Mouse (Mus musculus) small intestine, adult 2 months (tissue): ENCODE measurements around the gene Vamp1. TPM values are rescaled to one million over a fixed set of nuclear protein-coding genes. Genes with fewer than 3 reads are reported as not detected.

Experiments
- H3K27ac ChIP-seq: fragments of 200-500 bp; 2 replicates; pipeline ENCODE4 v1.5.1; 2012; ENCODE audit warnings: low read depth, low read length, control low read depth, inconsistent platforms; ENCODE audit not compliant: insufficient read depth
- H3K27me3 ChIP-seq: fragments of 200-500 bp; 2 replicates; pipeline ENCODE4 v1.6.1; 2012; ENCODE audit warnings: mild to moderate bottlenecking, moderate library complexity, low read length, inconsistent platforms; ENCODE audit not compliant: control insufficient read depth, insufficient read depth
- H3K36me3 ChIP-seq: fragments of 200-500 bp; 2 replicates; pipeline ENCODE4 v1.6.1; 2012; ENCODE audit warnings: mild to moderate bottlenecking, low read length, control low read depth, inconsistent platforms; ENCODE audit not compliant: control insufficient read depth, insufficient read depth
- H3K4me1 ChIP-seq: fragments of 200-500 bp; 2 replicates; pipeline ENCODE4 v1.6.1; 2012; ENCODE audit warnings: low read length, inconsistent platforms, mixed read lengths; ENCODE audit not compliant: control insufficient read depth, insufficient read depth, insufficient read length
- H3K4me3 ChIP-seq: fragments of 200-500 bp; 2 replicates; pipeline ENCODE4 v1.5.1; 2012; ENCODE audit warnings: low read depth, mild to moderate bottlenecking, control low read depth, inconsistent platforms, low read length, moderate library complexity
- CTCF ChIP-seq: fragments of 200-500 bp; IDR thresholded peaks from 2 replicates; pipeline ENCODE4 v1.5.1; 2012; ENCODE audit warnings: low read depth, mild to moderate bottlenecking, control low read depth, inconsistent platforms, low read length, moderate library complexity, mixed read lengths; ENCODE audit not compliant: insufficient replicate concordance, insufficient read length; ENCODE audit errors: extremely low read depth
- POLR2A ChIP-seq: fragments of 200-500 bp; IDR thresholded peaks from 2 replicates; pipeline ENCODE4 v1.6.1; 2012; ENCODE audit warnings: low read depth, mild to moderate bottlenecking, control low read depth, inconsistent platforms, low read length, moderate library complexity
- WGBS: fragments of 180-500 bp; shearing (Covaris S2); methylation state at CpG from one replicate; pipeline ENCODE4 v1.1.7; 2018; 5-methylcytosine and 5-hydroxymethylcytosine counted together
- polyA plus RNA-seq: library from polyadenylated mRNA; depleted of rRNA; stranded (reverse); fragments of >200 nt; gene quantifications from 2 replicates; pipeline ENCODE4 v1.2.3, GENCODE M21; 2012

The Vamp1 gene
- polyA plus RNA-seq, 1 experiment = 7.7 TPM

DNA sequence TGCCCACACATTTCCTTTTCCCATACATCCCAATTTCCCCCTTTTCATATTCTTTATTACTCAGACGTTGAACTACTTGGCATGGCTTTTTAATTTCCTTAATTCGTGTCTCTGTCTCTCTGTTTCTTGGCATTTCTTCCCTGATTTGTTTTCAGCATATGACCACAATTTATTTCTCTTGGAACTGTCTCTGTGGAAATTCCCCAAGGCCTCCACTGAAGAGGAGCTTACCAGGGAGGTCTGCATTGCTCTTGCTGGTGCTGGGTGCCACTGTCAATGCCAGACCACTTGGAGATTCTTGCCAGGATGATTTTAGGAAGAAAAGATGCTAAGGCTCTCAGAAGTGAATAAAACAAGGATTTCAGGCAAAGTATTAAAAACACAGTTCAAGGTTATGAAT lies 2.7 kb upstream of the Vamp1 start:
- TF ChIP-seq POLR2A = no peak
- no peak for TF ChIP-seq CTCF
- H3K36me3 ChIP-seq = no peaks in the 10 kb centered on the region
- H3K27me3 ChIP-seq = no peaks in the 10 kb centered on the region
- H3K4me3 ChIP-seq = no peak overlapping the region
- no peak overlapping the region for H3K27ac ChIP-seq
- no peaks in the 10 kb centered on the region for H3K4me1 ChIP-seq
- WGBS = 28% methylated on average over 2 of the region's 2 CpGs

DNA sequence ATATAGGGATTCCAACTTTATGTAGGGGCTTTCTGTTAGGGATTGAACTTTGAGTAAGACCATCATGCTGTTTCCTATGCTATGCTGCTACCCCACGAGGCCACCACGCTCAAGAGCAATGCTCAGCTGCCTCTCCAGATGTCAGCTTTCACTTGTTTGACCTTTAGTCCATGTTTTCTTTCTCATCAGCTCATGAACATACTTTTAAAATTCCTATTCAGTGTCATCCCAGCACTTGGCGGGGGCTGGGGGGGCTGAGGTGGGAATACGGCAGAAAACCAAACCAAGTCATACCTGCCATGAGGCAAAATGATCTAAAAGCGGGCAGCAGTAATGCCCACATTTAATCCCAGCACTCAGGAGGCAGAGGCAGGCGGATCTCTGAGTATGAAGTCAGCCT lies 2.2 kb upstream of the Vamp1 start:
- H3K27ac ChIP-seq = no peak overlapping the region
- no peaks in the 10 kb centered on the region for H3K36me3 ChIP-seq
- no peaks in the 10 kb centered on the region for H3K27me3 ChIP-seq
- TF ChIP-seq POLR2A = no peak
- no peak for TF ChIP-seq CTCF
- WGBS = 67% methylated on average over 6 of the region's 6 CpGs
- no peak overlapping the region for H3K4me3 ChIP-seq
- no peaks in the 10 kb centered on the region for H3K4me1 ChIP-seq

DNA sequence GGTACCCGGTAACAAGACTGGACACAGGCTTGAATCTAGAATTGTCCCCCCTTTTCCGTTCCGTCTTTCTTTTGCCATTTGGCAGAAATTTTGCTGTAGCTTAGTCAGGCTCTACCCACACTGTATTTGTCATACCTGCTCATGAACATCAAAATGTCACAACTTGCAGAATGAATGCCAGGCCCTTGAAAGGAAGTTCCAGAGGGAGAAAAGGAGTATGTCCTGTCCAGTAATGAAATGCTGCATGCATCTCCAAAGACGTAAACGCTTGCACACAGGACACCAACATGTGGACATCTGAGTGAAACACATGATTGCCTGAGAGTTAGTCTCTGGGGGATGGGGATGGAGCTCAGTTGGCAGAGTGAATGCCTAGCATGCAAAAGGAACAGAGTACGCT lies 1.6 kb upstream of the Vamp1 start:
- H3K4me3 ChIP-seq = no peak overlapping the region
- 82% methylated on average over 6 of the region's 6 CpGs for WGBS

DNA sequence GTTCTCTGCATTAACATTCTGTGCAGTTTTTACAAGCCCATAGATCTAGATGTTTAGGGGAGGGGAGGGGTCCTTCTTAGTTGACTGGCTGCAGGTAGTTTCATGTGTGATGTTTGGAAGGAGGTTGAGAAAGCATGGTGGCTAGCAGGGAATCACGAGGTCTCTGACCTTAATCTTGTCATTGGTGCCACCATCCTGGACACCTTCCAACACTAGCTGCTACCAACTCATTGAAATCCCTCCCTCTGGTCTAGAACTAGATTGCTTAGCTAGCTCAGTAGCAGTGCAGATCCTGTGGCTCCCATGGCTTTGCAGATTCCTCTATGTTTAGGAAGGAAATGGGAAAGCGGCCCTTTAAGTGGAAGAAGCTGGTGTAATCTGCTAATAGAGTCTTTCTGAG lies 1.5 kb downstream of the Vamp1 start:
- Histone ChIP-seq H3K4me1 (no peaks in the 10 kb centered on the region), H3K4me3 (no peak overlapping the region), H3K27ac (no peak overlapping the region), H3K36me3 (peaks cover 13% of the 10 kb centered on the region), H3K27me3 (no peaks in the 10 kb centered on the region)
- TF ChIP-seq POLR2A (no peak), CTCF (no peak)
- 62% methylated on average over 2 of the region's 2 CpGs for WGBS

More for the DNA sequence above, 1.6 kb upstream of the Vamp1 start:
- no peaks in the 10 kb centered on the region for H3K4me1 ChIP-seq
- H3K36me3 ChIP-seq = no peaks in the 10 kb centered on the region
- no peak overlapping the region for H3K27ac ChIP-seq
- no peaks in the 10 kb centered on the region for H3K27me3 ChIP-seq
- TF ChIP-seq CTCF = no peak
- no peak for TF ChIP-seq POLR2A

DNA sequence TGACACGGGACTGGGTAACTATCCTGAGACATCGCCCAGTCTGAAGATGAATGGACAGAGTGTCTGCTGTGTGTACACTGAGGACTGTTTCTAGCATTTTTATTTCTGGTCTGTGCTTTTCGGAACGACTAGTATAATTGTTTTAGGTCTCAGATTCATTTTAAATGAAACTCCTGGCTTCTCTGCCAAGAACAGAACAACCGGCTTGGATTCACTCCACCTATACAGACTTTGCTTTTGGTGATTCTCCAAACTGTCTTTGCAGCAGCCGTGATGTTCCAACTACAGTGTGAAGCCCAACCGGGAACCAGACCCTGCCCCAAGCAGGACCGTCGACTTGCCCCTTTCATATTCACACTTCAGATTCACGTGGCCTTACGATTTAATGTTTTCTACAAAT lies 2.5 kb downstream of the Vamp1 start:
- no peak overlapping the region for H3K4me3 ChIP-seq

DNA sequence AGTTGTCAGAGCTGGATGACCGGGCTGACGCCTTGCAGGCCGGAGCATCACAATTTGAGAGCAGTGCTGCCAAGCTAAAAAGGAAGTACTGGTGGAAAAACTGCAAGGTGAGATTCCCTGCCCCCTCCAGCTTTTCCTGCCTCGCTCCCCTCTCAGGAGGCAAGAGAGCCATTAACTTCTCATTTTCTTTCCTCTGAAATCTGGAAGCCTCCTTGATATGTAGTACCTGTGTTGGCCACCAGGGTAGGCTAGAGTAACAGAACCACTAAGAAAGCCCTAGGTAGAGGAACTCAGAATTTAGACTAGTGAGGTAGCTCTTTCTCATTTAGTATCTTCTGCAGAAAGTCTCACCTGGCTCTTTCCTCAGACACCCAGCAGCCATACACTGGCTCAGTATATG lies 3.6 kb downstream of the Vamp1 start:
- WGBS = 78% methylated on average over 4 of the region's 4 CpGs
- Histone ChIP-seq H3K27ac (no peak overlapping the region), H3K4me1 (no peaks in the 10 kb centered on the region), H3K4me3 (no peak overlapping the region), H3K36me3 (peaks cover 20% of the 10 kb centered on the region), H3K27me3 (no peaks in the 10 kb centered on the region)
- TF ChIP-seq POLR2A (no peak), CTCF (peak; percentile 26; the same call in 1 of the 2 replicates)

More for the DNA sequence above, 2.5 kb downstream of the Vamp1 start:
- no peaks in the 10 kb centered on the region for H3K27me3 ChIP-seq
- peaks cover 14% of the 10 kb centered on the region for H3K36me3 ChIP-seq
- 90% methylated on average over 11 of the region's 11 CpGs for WGBS
- no peaks in the 10 kb centered on the region for H3K4me1 ChIP-seq
- no peak overlapping the region for H3K27ac ChIP-seq
- no peak for TF ChIP-seq POLR2A
- TF ChIP-seq CTCF = no peak

DNA sequence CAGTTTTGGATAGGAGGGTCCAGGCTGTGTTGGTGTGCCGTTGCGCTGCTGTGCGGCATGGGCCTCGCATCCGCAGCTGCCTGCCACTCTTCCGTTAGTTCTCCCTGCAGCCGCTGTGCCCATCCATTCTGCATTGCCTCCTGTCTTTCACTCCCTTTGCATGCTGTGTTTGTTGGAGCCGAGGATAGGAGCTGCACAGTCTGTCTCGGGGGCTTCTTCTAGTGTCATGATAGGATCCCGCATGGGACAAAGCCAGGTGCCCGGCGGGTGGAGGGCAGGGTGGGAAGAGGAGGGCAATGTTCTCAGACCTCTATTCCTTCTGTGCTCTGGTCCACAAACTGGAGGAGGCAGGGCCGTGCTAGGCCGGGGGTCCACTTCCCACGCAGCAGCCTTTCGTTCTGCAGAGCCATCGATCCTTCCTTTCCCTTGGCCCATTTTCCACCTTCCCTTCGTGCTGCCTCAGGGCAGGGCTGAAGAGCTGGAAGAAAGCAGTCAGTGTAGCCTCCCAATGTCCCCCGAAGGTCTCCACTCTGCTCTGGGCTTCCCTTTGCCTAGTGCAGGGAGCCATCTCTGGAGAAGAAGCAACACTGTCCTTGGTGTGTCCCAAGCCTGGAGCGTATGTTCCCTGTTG lies 5.9 kb downstream of the Vamp1 start:
- Histone ChIP-seq H3K4me1 (no peaks in the 10 kb centered on the region), H3K4me3 (no peak overlapping the region), H3K36me3 (peaks cover 39% of the 10 kb centered on the region), H3K27ac (0 out of 2 replicates have a peak overlapping the region, but pooled peaks have one; percentile 0), H3K27me3 (no peaks in the 10 kb centered on the region)
- WGBS = 95% methylated on average over 20 of the region's 20 CpGs
- TF ChIP-seq POLR2A (no peak), CTCF (no peak)
